Mouse (Mus musculus): ENCODE data around the gene Tmem86b. TPM values are rescaled to one million over a fixed set of nuclear protein-coding genes. Genes with fewer than 3 reads are reported as not detected.

The Tmem86b gene
- polyA plus RNA-seq, 1 experiment: 46.0 TPM

DNA sequence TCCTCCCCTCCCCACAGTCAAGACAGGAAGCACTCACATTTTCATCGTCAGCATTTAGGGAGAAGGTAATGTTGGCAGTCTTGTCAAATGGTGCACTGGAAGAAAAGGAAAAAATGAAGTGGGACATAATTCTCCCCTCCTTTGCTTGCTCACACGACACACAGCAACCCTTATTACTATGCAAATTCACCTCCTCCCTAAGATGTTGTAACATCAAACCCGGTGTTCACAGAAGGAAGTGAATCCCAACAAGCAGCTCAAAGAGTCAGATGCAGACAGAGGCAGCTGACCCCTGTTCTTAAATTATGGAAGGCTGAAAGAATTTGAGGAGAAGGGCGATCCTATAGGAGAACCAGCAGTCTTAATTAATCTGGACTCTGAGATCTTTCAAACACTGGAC lies 5.0 kb upstream of the Tmem86b start:
- no peaks in the 10 kb centered on the region; the same call in none of the 2 replicates for H3K36me3 ChIP-seq (ENCODE audit: control insufficient read depth, insufficient read depth, low read length)
- no peaks in the 10 kb centered on the region for H3K4me1 ChIP-seq (ENCODE audit: control insufficient read depth, insufficient read depth, low read length)
- no peaks in the 10 kb centered on the region for H3K27me3 ChIP-seq (ENCODE audit: control insufficient read depth, insufficient read depth, low read length)
- TF ChIP-seq CTCF (IDR thresholded peaks at IDR 0.05; ENCODE audit: control insufficient read depth, insufficient read depth, insufficient replicate concordance, low read depth, low read length) (no peak), POLR2A (IDR thresholded peaks at IDR 0.05; ENCODE audit: control insufficient read depth, low read depth, low read length) (no peak)
- no peak overlapping the region for H3K27ac ChIP-seq (ENCODE audit: control insufficient read depth, insufficient read depth, low read depth, low read length)
- no peak overlapping the region for H3K4me3 ChIP-seq (ENCODE audit: control insufficient read depth, low read depth, low read length)

DNA sequence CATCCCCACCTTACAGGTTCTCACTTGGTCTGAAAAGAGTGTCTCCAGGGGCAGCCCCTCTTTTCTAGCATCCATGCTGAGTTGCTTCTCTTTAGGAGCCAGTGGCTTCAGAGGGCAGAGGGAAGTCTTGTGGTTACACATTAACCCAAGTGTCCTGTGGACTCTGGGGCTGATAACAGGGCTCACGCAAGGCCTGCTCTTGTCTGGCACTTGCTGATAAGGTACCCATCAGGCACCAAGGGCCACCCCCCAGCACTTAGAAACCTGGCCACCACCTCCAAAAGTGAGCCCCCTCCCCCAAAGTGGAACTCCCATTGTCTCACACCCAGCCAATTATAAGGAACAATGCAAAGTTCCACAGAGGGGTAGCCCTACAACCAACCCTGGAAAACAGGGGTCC lies 1.0 kb downstream of the Tmem86b start:
- TF ChIP-seq CTCF (IDR thresholded peaks at IDR 0.05; ENCODE audit: control insufficient read depth, insufficient read depth, insufficient replicate concordance, low read depth, low read length): no peak
- no peak for TF ChIP-seq POLR2A (IDR thresholded peaks at IDR 0.05; ENCODE audit: control insufficient read depth, low read depth, low read length)
- Histone ChIP-seq H3K36me3 (ENCODE audit: control insufficient read depth, insufficient read depth, low read length) (no peaks in the 10 kb centered on the region; the same call in none of the 2 replicates), H3K27ac (ENCODE audit: control insufficient read depth, insufficient read depth, low read depth, low read length) (no peak overlapping the region), H3K4me3 (ENCODE audit: control insufficient read depth, low read depth, low read length) (peak overlapping the region; percentile 43), H3K4me1 (ENCODE audit: control insufficient read depth, insufficient read depth, low read length) (no peaks in the 10 kb centered on the region), H3K27me3 (ENCODE audit: control insufficient read depth, insufficient read depth, low read length) (no peaks in the 10 kb centered on the region)

- H3K36me3 ChIP-seq (ENCODE audit: control insufficient read depth, insufficient read depth, low read length): no peaks in the 10 kb centered on the region; the same call in none of the 2 replicates
- H3K27ac ChIP-seq (ENCODE audit: control insufficient read depth, insufficient read depth, low read depth, low read length): peak overlapping the region; percentile 16; the same call in 1 of the 2 replicates
- TF ChIP-seq CTCF (IDR thresholded peaks at IDR 0.05; ENCODE audit: control insufficient read depth, insufficient read depth, insufficient replicate concordance, low read depth, low read length): no peak
- TF ChIP-seq POLR2A (IDR thresholded peaks at IDR 0.05; ENCODE audit: control insufficient read depth, low read depth, low read length): no peak
- H3K27me3 ChIP-seq (ENCODE audit: control insufficient read depth, insufficient read depth, low read length): no peaks in the 10 kb centered on the region
- H3K4me1 ChIP-seq (ENCODE audit: control insufficient read depth, insufficient read depth, low read length): no peaks in the 10 kb centered on the region
- peak overlapping the region; percentile 43 for H3K4me3 ChIP-seq (ENCODE audit: control insufficient read depth, low read depth, low read length)
These were observed 1.6 kb downstream of the Tmem86b start for GRCm38 (mm10) chr7:4629586-4629985.

DNA sequence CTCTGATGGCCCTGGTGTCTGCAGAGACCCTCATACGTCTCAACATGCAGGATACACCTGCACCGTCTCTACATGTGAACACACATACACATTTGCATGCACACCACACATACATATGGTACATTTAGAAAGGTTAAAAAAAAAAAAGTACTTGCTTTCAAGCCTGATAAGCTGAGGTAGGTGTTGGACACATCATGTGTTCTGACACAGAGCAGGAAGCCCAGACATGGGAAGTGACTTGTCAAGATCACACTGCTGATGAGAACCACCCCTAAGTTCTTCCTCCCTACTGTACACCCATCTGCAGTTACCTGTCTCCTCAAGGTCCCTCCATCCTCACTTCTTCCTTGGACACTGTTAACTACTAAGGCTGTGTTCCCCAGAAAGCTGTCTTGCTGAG lies 5.3 kb downstream of the Tmem86b start:
- Histone ChIP-seq H3K4me3 (ENCODE audit: control insufficient read depth, low read depth, low read length) (no peak overlapping the region), H3K27me3 (ENCODE audit: control insufficient read depth, insufficient read depth, low read length) (no peaks in the 10 kb centered on the region), H3K27ac (ENCODE audit: control insufficient read depth, insufficient read depth, low read depth, low read length) (no peak overlapping the region), H3K36me3 (ENCODE audit: control insufficient read depth, insufficient read depth, low read length) (no peaks in the 10 kb centered on the region; the same call in 1 of the 2 replicates), H3K4me1 (ENCODE audit: control insufficient read depth, insufficient read depth, low read length) (no peaks in the 10 kb centered on the region)
- TF ChIP-seq POLR2A (IDR thresholded peaks at IDR 0.05; ENCODE audit: control insufficient read depth, low read depth, low read length) (no peak), CTCF (IDR thresholded peaks at IDR 0.05; ENCODE audit: control insufficient read depth, insufficient read depth, insufficient replicate concordance, low read depth, low read length) (no peak)

DNA sequence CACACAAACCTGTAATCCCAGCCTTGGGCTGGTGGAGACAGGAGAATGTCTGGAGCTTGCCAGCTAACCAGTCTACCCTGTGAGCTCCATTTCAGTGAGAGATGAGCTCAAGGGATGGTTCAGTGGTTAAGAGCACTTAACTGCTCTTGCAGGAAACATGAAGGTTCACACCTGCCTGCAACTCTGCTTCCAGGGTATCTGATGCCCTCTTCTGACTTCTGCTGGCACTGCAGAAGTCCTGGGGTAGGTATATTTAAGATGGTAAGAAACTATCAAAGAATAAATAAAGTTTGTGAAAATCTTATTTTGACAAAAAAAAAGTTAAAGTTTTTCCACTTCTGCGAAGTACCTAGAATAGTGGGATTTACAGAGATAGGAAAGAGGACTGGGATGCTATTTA lies 6.9 kb downstream of the Tmem86b start:
- Histone ChIP-seq H3K27ac (ENCODE audit: control insufficient read depth, insufficient read depth, low read depth, low read length) (no peak overlapping the region), H3K27me3 (ENCODE audit: control insufficient read depth, insufficient read depth, low read length) (no peaks in the 10 kb centered on the region), H3K4me3 (ENCODE audit: control insufficient read depth, low read depth, low read length) (no peak overlapping the region), H3K36me3 (ENCODE audit: control insufficient read depth, insufficient read depth, low read length) (no peaks in the 10 kb centered on the region; the same call in 1 of the 2 replicates), H3K4me1 (ENCODE audit: control insufficient read depth, insufficient read depth, low read length) (no peaks in the 10 kb centered on the region)
- no peak for TF ChIP-seq POLR2A (IDR thresholded peaks at IDR 0.05; ENCODE audit: control insufficient read depth, low read depth, low read length)
- TF ChIP-seq CTCF (IDR thresholded peaks at IDR 0.05; ENCODE audit: control insufficient read depth, insufficient read depth, insufficient replicate concordance, low read depth, low read length): no peak

- H3K27me3 ChIP-seq (ENCODE audit: control insufficient read depth, insufficient read depth, low read length): no peaks in the 10 kb centered on the region
- H3K4me3 ChIP-seq (ENCODE audit: control insufficient read depth, low read depth, low read length): no peak overlapping the region
- no peaks in the 10 kb centered on the region for H3K4me1 ChIP-seq (ENCODE audit: control insufficient read depth, insufficient read depth, low read length)
- no peak overlapping the region for H3K27ac ChIP-seq (ENCODE audit: control insufficient read depth, insufficient read depth, low read depth, low read length)
- TF ChIP-seq POLR2A (IDR thresholded peaks at IDR 0.05; ENCODE audit: control insufficient read depth, low read depth, low read length): no peak
- TF ChIP-seq CTCF (IDR thresholded peaks at IDR 0.05; ENCODE audit: control insufficient read depth, insufficient read depth, insufficient replicate concordance, low read depth, low read length): no peak
- no peaks in the 10 kb centered on the region for H3K36me3 ChIP-seq (ENCODE audit: control insufficient read depth, insufficient read depth, low read length)
These were observed 7.6 kb downstream of the Tmem86b start for GRCm38 (mm10) chr7:4623544-4624189.

- no peaks in the 10 kb centered on the region for H3K27me3 ChIP-seq (ENCODE audit: control insufficient read depth, insufficient read depth, low read length)
- H3K4me1 ChIP-seq (ENCODE audit: control insufficient read depth, insufficient read depth, low read length): no peaks in the 10 kb centered on the region
- no peak overlapping the region for H3K27ac ChIP-seq (ENCODE audit: control insufficient read depth, insufficient read depth, low read depth, low read length)
- no peak for TF ChIP-seq CTCF (IDR thresholded peaks at IDR 0.05; ENCODE audit: control insufficient read depth, insufficient read depth, insufficient replicate concordance, low read depth, low read length)
- no peak for TF ChIP-seq POLR2A (IDR thresholded peaks at IDR 0.05; ENCODE audit: control insufficient read depth, low read depth, low read length)
- no peaks in the 10 kb centered on the region for H3K36me3 ChIP-seq (ENCODE audit: control insufficient read depth, insufficient read depth, low read length)
- no peak overlapping the region for H3K4me3 ChIP-seq (ENCODE audit: control insufficient read depth, low read depth, low read length)
These were observed 11.2 kb downstream of the Tmem86b start for GRCm38 (mm10) chr7:4619979-4620378.
